In genomic region chr1:151428263-151429221, GRCm38 (mm10) we compare ENCODE assay signal across 7 mouse cellular contexts. TPM values are rescaled to one million over a fixed set of nuclear protein-coding genes. Genes with fewer than 3 reads are reported as not detected.
DNase-seq lines count a peak whose midpoint lies in the region; ATAC-seq lines count a peak whose summit lies in the region.

Gene Swt1 (minus strand): TSS chr1:151428455.
Gene Trmt1l (plus strand): TSS chr1:151428542.

- H3K4me3 ChIP-seq in intestine, embryonic 16.5 days (ENCODE audit: low read length): peak within 1 kb of the TSS; percentile 95
- peak within 1 kb of the TSS; percentile 85 for H3K4me3 ChIP-seq in midbrain, embryonic 11.5 days (ENCODE audit: low read depth, low read length)

- H3K9ac ChIP-seq in intestine, embryonic 16.5 days (ENCODE audit: low read depth, low read length): peak within 1 kb of the TSS; percentile 95
- peak within 1 kb of the TSS; percentile 96 for H3K9ac ChIP-seq in midbrain, embryonic 11.5 days (ENCODE audit: low read length)

- H3K27me3 ChIP-seq in intestine, embryonic 16.5 days (replicated peaks; ENCODE audit: control insufficient read depth, insufficient read depth, low read length): no peaks in the 10 kb centered on the region
- no peaks in the 10 kb centered on the region for H3K27me3 ChIP-seq in midbrain, embryonic 11.5 days (ENCODE audit: control insufficient read depth, insufficient read depth, low read length)

- H3K27ac ChIP-seq in intestine, embryonic 16.5 days (ENCODE audit: low read length): peak within 1 kb of the TSS; percentile 97
- H3K27ac ChIP-seq in midbrain, embryonic 11.5 days (ENCODE audit: low read depth, low read length): peak within 1 kb of the TSS; percentile 93

- under 1% methylated on average over 74 of the region's 74 CpGs for WGBS in intestine, embryonic 16.5 days
- WGBS in midbrain, embryonic 11.5 days: under 1% methylated on average over 74 of the region's 74 CpGs

- H3K4me2 ChIP-seq in intestine, embryonic 16.5 days (ENCODE audit: low read depth, low read length): peak within 1 kb of the TSS; percentile 67
- H3K4me2 ChIP-seq in midbrain, embryonic 11.5 days: peak within 1 kb of the TSS; percentile 53

- peaks cover 9% of the 10 kb centered on the region for H3K4me1 ChIP-seq in intestine, embryonic 16.5 days (ENCODE audit: control insufficient read depth, insufficient read depth, low read length)
- H3K4me1 ChIP-seq in midbrain, embryonic 11.5 days (ENCODE audit: control insufficient read depth, insufficient read depth, low read length): peaks cover 13% of the 10 kb centered on the region

- no peaks in the 10 kb centered on the region for H3K36me3 ChIP-seq in intestine, embryonic 16.5 days (ENCODE audit: control insufficient read depth, insufficient read depth, low read length)
- H3K36me3 ChIP-seq in midbrain, embryonic 11.5 days (ENCODE audit: control insufficient read depth, insufficient read depth, low read length): no peaks in the 10 kb centered on the region

- peak; percentile 98 for ATAC-seq in intestine, embryonic 16.5 days
- ATAC-seq in midbrain, embryonic 11.5 days (ENCODE audit: low FRiP score): peak; percentile 99

- peak; percentile 99 for DNase-seq in adrenal gland, adult 8-10 months
- peak; percentile 97 for DNase-seq in embryo, embryonic 9.5 days (ENCODE audit: extremely low spot score)
- DNase-seq in gastrocnemius, postnatal 4 days (ENCODE audit: low spot score in 2 of 2): peak; percentile 91 to 97
- peak; percentile 99 for DNase-seq in left cerebral cortex, postnatal 36 days (ENCODE audit: low spot score in 2 of 2)
- peak; percentile 99 for DNase-seq in midbrain, embryonic 11.5 days (ENCODE audit: low spot score, missing footprints)
- DNase-seq in skeletal muscle tissue, adult 2 months (ENCODE audit: low read depth, low spot score): peak; percentile 97

- intact Hi-C loops in left cerebral cortex, postnatal 36 days (cut with DNase I): loop anchor here (2.0 kb wide), 1 partner anchor 1036 kb away; the partner anchor contains the start of genes Odr4 and Tpr

- no peaks in the 10 kb centered on the region for H3K9me3 ChIP-seq in intestine, embryonic 16.5 days (ENCODE audit: control insufficient read depth, low read length)
- no peaks in the 10 kb centered on the region for H3K9me3 ChIP-seq in midbrain, embryonic 11.5 days (ENCODE audit: control insufficient read depth, low read length)

RNA-seq across cellular contexts. Expression of gene Swt1, which starts in this region (rescaled TPM):
- 10 to 100 TPM; 14.2 to 39.0 (median 23.7) TPM for total RNA-seq in adrenal gland, adult 8-10 months (2022)
- 1 to 10 TPM; 7.7 to 9.8 TPM for total RNA-seq in gastrocnemius, postnatal 4 days (2021)
- polyA plus RNA-seq in intestine, embryonic 16.5 days (2015; fragmentation: Nextera tagmentation; extraction: Ambion mirVana): 30.9 and 31.9 TPM in 2 replicates
- total RNA-seq in left cerebral cortex, postnatal 36 days (2021): 10 to 100 TPM; 10.5 to 15.2 TPM
- 23.6 and 27.8 TPM in 2 replicates for polyA plus RNA-seq in midbrain, embryonic 11.5 days (2014; fragmentation: Nextera tagmentation; extraction: Ambion mirVana)

RNA-seq across cellular contexts. Expression of gene Trmt1l, which starts in this region (rescaled TPM):
- 10 to 100 TPM; 28.0 to 37.7 (median 30.9) TPM for total RNA-seq in adrenal gland, adult 8-10 months (2022)
- 10 to 100 TPM; 14.5 to 17.4 TPM for total RNA-seq in gastrocnemius, postnatal 4 days (2021)
- 35.7 and 37.2 TPM in 2 replicates for polyA plus RNA-seq in intestine, embryonic 16.5 days (2015; fragmentation: Nextera tagmentation; extraction: Ambion mirVana)
- 10 to 100 TPM; 24.1 to 33.0 TPM for total RNA-seq in left cerebral cortex, postnatal 36 days (2021)
- 54.3 and 56.7 TPM in 2 replicates for polyA plus RNA-seq in midbrain, embryonic 11.5 days (2014; fragmentation: Nextera tagmentation; extraction: Ambion mirVana)

Comparison
In these comparisons a context has a peak if more than half of its experiments do, and no peak if none do; other contexts are left out.
1. Peak in every context shown above with its lines: DNase-seq, ATAC-seq, H3K4me3 ChIP-seq and H3K27ac ChIP-seq.